Mouse (Mus musculus) kidney, postnatal 10 days (tissue): ENCODE results near the gene Ltb.

ENCODE experiments used
- DNase-seq: peaks from one replicate; pipeline ENCODE4 v3.0.0; 2021; ENCODE audit warnings: mixed read lengths

Ltb gene

DNA sequence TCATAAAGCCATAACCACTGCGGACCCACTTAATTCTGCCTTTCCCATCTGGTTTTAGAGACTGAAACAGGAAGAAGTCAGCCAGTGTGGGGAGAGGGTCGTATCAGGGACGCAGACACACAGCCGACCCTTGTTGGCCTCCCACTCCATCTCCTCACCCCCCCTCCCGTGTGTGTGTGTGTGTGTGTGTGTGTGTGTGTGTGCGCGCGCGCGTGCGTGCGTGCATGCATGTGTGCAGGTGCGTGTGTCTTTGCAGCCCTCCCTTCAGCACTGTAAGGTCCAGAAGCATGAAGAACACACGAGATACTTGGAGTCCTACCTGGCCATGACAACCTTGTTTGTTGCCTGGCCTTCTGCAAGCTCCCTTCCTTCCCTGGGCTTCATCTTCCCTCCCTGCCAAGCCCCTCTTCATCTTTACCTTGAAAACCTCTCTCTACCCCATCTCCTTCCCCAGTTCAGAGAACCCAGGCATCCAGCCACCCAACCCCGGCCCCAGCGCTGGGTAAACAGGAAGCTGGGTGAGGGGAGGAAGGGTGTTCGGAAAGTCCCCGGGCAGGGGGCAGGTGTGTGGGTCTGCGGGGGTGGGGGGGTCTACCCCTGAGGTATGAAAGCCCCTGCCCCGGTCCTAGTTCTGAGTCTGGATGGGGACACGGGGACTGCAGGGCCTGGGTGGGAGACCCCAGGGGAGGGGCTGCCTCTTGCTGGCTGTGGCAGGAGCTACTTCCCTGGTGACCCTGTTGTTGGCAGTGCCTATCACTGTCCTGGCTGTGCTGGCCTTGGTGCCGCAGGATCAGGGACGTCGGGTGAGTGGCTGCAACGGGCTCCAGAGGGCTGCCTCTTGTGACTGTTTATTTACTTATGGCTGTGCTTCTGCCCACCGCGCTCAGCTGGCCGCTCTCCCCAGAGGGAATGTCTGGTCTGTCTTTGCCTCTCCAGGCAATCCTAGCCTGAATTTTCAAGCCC, at the start of gene Ltb:
Gene Ltb (plus strand): TSS at position 559 of the 963 bp plus-strand sequence.
- DNase-seq, result no peak

GRCm38 (mm10) chr17:35146139-35146538, 48.1 kb upstream of the Ltb start:
- no peak for DNase-seq

DNA sequence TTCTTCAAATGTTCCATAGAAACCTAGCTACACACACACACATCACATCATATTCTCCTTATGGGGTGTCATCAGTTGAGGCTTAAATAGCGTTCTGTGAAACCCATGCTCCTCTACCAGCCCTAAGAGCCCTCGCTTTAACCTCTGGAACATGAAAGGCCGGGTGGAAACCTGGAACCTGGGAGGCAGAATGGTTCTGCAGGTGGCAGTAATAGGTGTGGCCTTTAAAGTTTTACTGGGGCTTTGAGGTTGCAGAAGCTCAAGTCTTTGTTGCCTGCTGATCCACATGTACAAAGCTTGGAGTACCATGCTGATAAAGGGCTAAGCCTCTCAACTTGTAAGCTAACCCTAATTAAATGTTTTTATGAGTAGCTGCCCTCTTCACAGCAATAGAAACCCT, 46.9 kb upstream of the Ltb start:
- no peak for DNase-seq

- no peak for DNase-seq
These were observed 46.2 kb upstream of the Ltb start for GRCm38 (mm10) chr17:35147922-35148639.

GRCm38 (mm10) chr17:35152121-35152520, 42.1 kb upstream of the Ltb start:
- DNase-seq, result no peak

DNA sequence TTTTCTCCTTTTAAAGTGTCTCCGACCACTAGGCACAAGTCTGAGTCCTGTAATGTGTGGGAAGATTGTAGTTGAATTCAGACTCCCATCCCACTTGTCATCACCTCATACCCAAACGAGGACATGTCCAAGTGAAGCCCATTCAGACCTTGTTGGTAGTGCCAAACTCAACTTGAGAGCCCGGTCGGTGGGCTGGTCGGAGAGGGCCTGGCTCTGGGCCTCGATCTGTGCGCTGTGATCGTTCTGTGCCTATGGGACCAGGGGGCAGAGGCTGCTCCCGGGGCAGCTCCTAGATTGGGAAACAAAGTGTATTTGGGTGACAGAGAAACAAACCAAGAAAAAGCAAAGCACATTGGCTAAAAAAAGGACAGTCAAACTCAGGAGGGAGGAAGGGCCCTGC, 41.2 kb upstream of the Ltb start:
- DNase-seq, result no peak

- no peak for DNase-seq
These were observed 40.3 kb upstream of the Ltb start for GRCm38 (mm10) chr17:35153931-35154330.

GRCm38 (mm10) chr17:35154616-35155015, 39.6 kb upstream of the Ltb start:
- DNase-seq, result no peak

DNA sequence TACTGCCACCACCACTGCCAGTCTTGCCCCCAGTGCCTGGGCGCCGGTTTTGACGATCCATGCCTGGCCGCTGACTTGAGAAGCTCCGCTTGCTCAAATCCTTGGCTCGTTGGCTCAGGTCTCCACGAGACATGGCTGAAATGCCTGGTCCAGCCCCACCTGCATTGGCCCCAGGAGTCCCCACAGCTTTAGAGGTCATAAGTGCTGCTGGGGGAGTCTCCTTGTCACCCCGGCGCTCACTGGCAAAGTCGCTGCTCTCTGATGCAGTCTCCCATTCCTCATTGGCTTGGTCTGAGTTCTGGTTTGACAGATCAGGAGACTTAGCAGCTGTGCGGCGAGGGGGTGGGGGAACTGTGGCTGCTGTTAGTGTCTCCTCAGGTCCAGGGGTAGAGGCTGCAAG, 38.8 kb upstream of the Ltb start:
- DNase-seq, result no peak

DNA sequence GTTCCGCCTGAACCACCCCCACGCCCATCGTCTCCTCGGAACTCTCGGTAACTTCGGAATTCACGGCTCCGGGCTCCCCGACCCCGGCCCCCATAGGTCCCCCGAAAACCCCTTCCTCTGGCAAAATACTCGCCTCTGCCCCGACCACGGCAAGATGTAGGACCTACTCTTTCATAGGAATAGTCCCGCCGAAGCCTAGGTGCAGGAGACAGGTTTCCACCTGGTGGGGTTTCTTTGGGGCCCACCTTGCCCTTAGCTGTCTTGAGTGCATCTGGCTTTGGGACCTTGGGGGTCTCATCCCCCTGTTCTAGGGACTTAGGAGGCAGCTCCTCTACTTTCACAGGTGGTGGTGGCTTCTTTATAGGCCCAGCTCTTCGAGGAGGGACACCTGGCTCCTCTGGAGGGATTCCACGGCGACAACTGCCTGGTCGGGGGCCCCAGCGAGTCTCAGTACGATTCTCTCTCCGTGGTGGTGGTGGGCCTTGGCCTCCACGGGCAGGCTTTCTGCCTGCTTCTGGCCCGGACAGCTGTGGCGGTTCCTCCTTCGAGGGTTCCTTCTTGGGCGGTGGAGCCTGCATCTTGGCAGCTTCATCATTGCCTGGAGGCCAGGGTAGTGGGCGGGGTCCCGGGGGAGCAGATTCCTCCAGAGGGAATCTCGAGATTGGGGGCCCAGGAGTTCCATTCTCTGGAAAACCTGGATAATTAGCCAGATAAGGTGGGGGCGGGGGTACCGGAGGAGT, 37.6 kb upstream of the Ltb start:
- DNase-seq, result no peak

- no peak for DNase-seq
These were observed 37.0 kb upstream of the Ltb start for GRCm38 (mm10) chr17:35157254-35157653.

DNA sequence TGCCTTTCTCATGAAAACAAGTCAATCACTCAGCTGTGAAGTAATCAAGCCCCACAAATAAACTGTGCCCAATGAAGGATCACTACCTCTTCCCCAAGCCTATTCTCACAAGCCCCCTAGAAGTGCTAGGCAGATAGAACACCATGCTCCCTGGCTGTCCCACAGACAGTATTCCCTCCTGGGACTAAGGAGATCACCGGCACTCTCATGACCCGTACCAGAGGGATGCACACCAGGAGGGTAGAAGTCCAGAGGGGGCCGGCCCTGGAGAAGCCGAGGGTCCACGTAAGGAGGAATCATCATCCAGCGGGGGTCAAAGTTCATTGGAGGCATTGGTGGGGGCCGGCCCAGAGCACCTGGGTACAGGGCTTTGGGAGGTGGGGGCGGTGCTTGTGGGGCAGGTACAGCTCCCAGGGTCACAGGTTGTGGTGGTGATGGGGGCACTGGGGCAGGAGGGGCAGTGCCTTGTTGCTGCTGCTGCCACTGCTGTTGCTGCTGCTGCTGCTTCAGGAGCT, 36.5 kb upstream of the Ltb start:
- DNase-seq, result no peak

DNA sequence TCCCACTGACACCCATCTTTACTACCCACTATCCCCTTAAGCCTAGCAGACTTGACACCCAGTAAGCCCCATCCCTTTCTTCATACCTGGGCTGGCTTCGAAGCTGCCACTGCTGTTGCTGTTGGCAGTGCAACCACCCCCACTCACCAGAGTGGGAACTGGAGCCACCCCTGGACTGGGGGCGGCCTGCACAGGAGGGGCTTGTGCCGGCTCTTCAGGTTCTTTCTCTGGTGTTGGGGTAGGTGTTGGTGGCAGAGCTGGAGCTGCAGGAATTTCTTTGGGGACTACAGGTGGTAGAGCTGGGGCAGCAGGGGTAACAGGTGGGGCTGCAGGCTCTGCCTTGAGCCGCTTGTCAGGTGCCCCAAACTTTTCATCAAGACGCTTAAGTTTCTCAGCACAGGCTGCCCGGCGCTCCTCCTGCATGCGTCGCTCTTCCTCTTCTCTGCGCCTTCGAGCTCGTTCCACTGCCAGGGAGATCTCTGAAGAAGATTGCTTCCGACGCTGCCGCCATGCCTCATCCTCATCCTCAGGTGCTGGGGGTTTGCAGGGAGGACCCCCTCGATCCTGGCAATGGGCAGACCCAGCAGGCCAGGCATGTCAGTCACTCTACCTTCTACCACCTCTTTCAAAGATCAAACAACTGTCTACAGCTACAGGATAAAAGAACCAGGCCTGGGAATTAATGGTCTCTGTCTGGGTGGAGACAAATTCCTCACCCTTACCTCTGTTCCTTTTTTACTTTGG, 35.2 kb upstream of the Ltb start:
- DNase-seq, result no peak

DNA sequence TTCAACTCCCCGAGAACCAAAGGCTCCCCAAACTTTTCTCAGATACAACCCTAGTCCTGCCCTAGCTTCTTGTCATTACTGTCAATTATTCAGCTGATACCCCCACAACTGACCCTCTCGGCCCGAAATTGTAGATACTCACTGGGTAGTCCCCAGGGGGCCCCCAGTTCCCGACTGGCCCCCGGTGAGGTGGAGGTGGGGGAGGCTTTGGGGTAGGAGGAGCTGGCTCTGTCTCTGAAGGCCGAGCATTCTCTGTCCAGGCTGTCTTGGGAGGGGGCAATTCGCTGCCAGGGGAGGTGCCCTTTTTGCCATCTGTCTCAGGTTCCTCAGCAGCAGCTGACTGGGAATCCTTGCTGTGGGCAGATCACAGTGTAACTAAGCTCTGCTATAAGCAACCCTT, 34.6 kb upstream of the Ltb start:
- DNase-seq, result no peak

DNA sequence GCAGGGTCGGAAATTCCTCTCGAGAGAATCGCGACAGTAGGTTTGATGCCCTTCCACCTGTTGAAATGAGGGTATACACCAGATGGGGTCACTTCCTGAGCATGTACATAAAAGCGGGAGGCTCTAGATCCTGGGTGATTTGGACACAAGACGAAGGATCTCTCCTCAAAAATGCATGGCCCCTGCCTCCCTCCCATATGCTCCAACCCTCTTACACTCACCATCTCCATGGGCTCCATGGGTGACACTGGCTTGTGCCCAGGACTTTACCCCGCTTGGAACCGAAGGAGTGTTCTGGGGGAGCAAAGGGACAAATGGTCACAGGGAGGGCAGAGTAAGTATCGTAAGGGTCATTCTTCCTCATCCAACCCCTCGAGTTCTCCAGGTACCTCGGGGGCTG, 32.8 kb upstream of the Ltb start:
- no peak for DNase-seq

DNA sequence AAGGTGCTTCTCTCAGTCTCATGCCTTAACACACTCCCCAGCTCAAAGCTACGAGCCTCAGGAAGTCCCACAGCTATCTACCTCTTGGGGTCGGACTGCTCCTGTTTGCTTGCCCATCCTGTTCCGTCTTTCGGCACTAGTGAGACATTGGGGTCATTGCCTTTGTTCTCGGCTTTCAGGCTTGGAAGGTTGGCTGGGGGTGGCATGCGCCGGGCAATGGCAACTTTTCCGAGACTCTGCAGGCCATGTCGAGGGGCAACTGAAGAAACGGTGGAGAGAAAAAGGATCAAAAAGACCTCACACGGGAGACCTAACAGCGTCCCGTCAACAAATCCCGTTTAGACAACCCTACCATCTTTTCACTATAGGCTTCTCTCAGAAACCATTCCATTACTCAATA, 32.1 kb upstream of the Ltb start:
- DNase-seq, result no peak

- DNase-seq, result peak; percentile 60
These were observed 31.5 kb upstream of the Ltb start for GRCm38 (mm10) chr17:35162730-35163129.

GRCm38 (mm10) chr17:35163326-35164081, 30.7 kb upstream of the Ltb start:
- no peak for DNase-seq

- peak; percentile 47 for DNase-seq
These were observed 30.0 kb upstream of the Ltb start for GRCm38 (mm10) chr17:35164218-35164567.

GRCm38 (mm10) chr17:35164568-35165450, 29.4 kb upstream of the Ltb start, which contains the start of gene Prrc2a:
Gene Prrc2a (minus strand): TSS chr17:35164897.
- peak; percentile 99 for DNase-seq
